Mouse (Mus musculus) telencephalon, adult 2 months (tissue): ENCODE measurements around the gene Frmd4b.

ENCODE experiments used
- DNase-seq: peaks from one replicate; pipeline ENCODE4 v3.0.0-alpha.2; 2011; ENCODE audit warnings: low read depth, low spot score

Gene Frmd4b

GRCm38 (mm10) chr6:97473672-97474071, 143.7 kb downstream of the Frmd4b start:
- no peak for DNase-seq

GRCm38 (mm10) chr6:97472873-97473550, 144.3 kb downstream of the Frmd4b start:
- DNase-seq, result no peak

GRCm38 (mm10) chr6:97463898-97464524, 153.3 kb downstream of the Frmd4b start:
- DNase-seq, result no peak

GRCm38 (mm10) chr6:97462421-97462820, 154.9 kb downstream of the Frmd4b start:
- DNase-seq, result no peak

- DNase-seq, result no peak
These were observed 158.2 kb downstream of the Frmd4b start for GRCm38 (mm10) chr6:97459112-97459511.

- DNase-seq, result no peak
These were observed 159.0 kb downstream of the Frmd4b start for GRCm38 (mm10) chr6:97458358-97458757.

GRCm38 (mm10) chr6:97457954-97458353, 159.4 kb downstream of the Frmd4b start:
- DNase-seq, result no peak

- DNase-seq, result no peak
These were observed 160.1 kb downstream of the Frmd4b start for GRCm38 (mm10) chr6:97457210-97457609.

GRCm38 (mm10) chr6:97452223-97452622, 165.1 kb downstream of the Frmd4b start:
- no peak for DNase-seq

- DNase-seq, result no peak
These were observed 167.5 kb downstream of the Frmd4b start for GRCm38 (mm10) chr6:97449806-97450205.

- no peak for DNase-seq
These were observed 170.3 kb downstream of the Frmd4b start for GRCm38 (mm10) chr6:97447020-97447419.

- no peak for DNase-seq
These were observed 173.2 kb downstream of the Frmd4b start for GRCm38 (mm10) chr6:97444145-97444544.

GRCm38 (mm10) chr6:97443522-97443921, 173.8 kb downstream of the Frmd4b start:
- no peak for DNase-seq

GRCm38 (mm10) chr6:97441357-97441756, 176.0 kb downstream of the Frmd4b start:
- no peak for DNase-seq

- no peak for DNase-seq
These were observed 178.3 kb downstream of the Frmd4b start for GRCm38 (mm10) chr6:97438918-97439645.

GRCm38 (mm10) chr6:97434753-97435152, 182.6 kb downstream of the Frmd4b start:
- DNase-seq, result peak; percentile 61

- no peak for DNase-seq
These were observed 185.9 kb downstream of the Frmd4b start for GRCm38 (mm10) chr6:97431309-97432004.

- no peak for DNase-seq
These were observed 186.8 kb downstream of the Frmd4b start for GRCm38 (mm10) chr6:97430519-97430918.

GRCm38 (mm10) chr6:97429688-97430343, 187.5 kb downstream of the Frmd4b start:
- no peak for DNase-seq

GRCm38 (mm10) chr6:97419771-97420446, 197.4 kb downstream of the Frmd4b start:
- DNase-seq, result peak; percentile 62

- no peak for DNase-seq
These were observed 200.3 kb downstream of the Frmd4b start for GRCm38 (mm10) chr6:97416972-97417554.
